Mouse (Mus musculus) CH12.LX (cell line): ENCODE results near the gene C1ql3. TPM values are rescaled to one million over a fixed set of nuclear protein-coding genes. Genes with fewer than 3 reads are reported as not detected.

ENCODE experiments used
- DNase-seq: peaks from one replicate; pipeline ENCODE4 v3.0.0-alpha.2; 2013; ENCODE audit errors: extremely low read depth
- H3K27ac ChIP-seq: 2 replicates; pipeline ENCODE4 v1.5.1; 2012; ENCODE audit warnings: low read depth, mild to moderate bottlenecking, control low read depth, moderate library complexity; ENCODE audit not compliant: insufficient read depth
- H3K27me3 ChIP-seq: replicated peaks from 2 replicates; pipeline ENCODE3; 2012; ENCODE audit warnings: inconsistent platforms
- H3K36me3 ChIP-seq, 2 experiments: replicated peaks in 1 of 2; 2 replicates each; pipeline versions ENCODE3 to v1.6.1; 2012; ENCODE audit warnings: inconsistent platforms in 1 of 2, low read length in 1 of 2, mild to moderate bottlenecking in 1 of 2, mixed read lengths in 1 of 2, moderate library complexity in 1 of 2; ENCODE audit not compliant: control insufficient read depth in 1 of 2, insufficient read depth in 1 of 2
- H3K4me1 ChIP-seq, 2 experiments: 2 replicates each; pipeline ENCODE4 v1.6.1; 2012; ENCODE audit warnings: inconsistent platforms in 1 of 2, moderate library complexity in 1 of 2; ENCODE audit not compliant: insufficient read depth in 2 of 2, control insufficient read depth in 1 of 2
- H3K4me2 ChIP-seq: 2 replicates; pipeline ENCODE4 v1.6.1; 2012; ENCODE audit warnings: low read depth, mild to moderate bottlenecking, control low read depth; ENCODE audit not compliant: poor library complexity, insufficient read depth, severe bottlenecking
- H3K4me3 ChIP-seq, 3 experiments: fragments of 150-350 bp in 1 of 3; sonication (generic) in 1 of 3; replicated peaks in 1 of 3; 2 replicates each; pipeline versions ENCODE3 to v1.5.1; 2011 to 2012; ENCODE audit warnings: low read depth in 2 of 3, low read length in 2 of 3, mild to moderate bottlenecking in 2 of 3, moderate library complexity in 2 of 3, control low read depth in 1 of 3, improper control_type of control experiment in 1 of 3, inconsistent platforms in 1 of 3, mixed read lengths in 1 of 3; ENCODE audit not compliant: poor library complexity in 1 of 3
- H3K79me2 ChIP-seq: replicated peaks from 2 replicates; pipeline ENCODE4 v1.6.1; 2012; ENCODE audit warnings: mild to moderate bottlenecking, moderate library complexity; ENCODE audit not compliant: control insufficient read depth, poor library complexity, insufficient read depth, severe bottlenecking; ENCODE audit errors: extremely low read depth
- H3K9ac ChIP-seq: 2 replicates; pipeline ENCODE4 v1.6.1; 2012; ENCODE audit warnings: low read depth, mild to moderate bottlenecking, control low read depth, moderate library complexity; ENCODE audit not compliant: insufficient read depth
- H3K9me3 ChIP-seq: replicated peaks from 2 replicates; pipeline ENCODE3; 2012; ENCODE audit warnings: low read length, inconsistent platforms, mixed read lengths
- BHLHE40 ChIP-seq: IDR thresholded peaks from 2 replicates; pipeline ENCODE4 v1.6.1; 2011; ENCODE audit warnings: mild to moderate bottlenecking, low read depth, low read length, improper control_type of control experiment
- CTCF ChIP-seq, 2 experiments: IDR thresholded peaks in 1 of 2; conservative IDR thresholded peaks in 1 of 2; 2 replicates each; pipeline ENCODE4 v1.5.1; 2011 to 2012; ENCODE audit warnings: low read depth in 2 of 2, low read length in 2 of 2, improper control_type of control experiment in 1 of 2, inconsistent platforms in 1 of 2, mild to moderate bottlenecking in 1 of 2, moderate library complexity in 1 of 2
- ETS1 ChIP-seq: conservative IDR thresholded peaks from 2 replicates; pipeline ENCODE4 v1.6.1; 2012; ENCODE audit warnings: low read depth, mild to moderate bottlenecking, inconsistent platforms, low read length, improper control_type of control experiment, moderate library complexity
- GABPA ChIP-seq: IDR thresholded peaks from 2 replicates; pipeline ENCODE4 v1.6.1; 2012; ENCODE audit warnings: low read depth, low read length, improper control_type of control experiment, inconsistent platforms; ENCODE audit not compliant: insufficient replicate concordance
- HCFC1 ChIP-seq: IDR thresholded peaks from 2 replicates; pipeline ENCODE4 v1.6.1; 2012; ENCODE audit warnings: low read depth, mild to moderate bottlenecking, inconsistent platforms, low read length, improper control_type of control experiment
- JUN ChIP-seq: IDR thresholded peaks from 2 replicates; pipeline ENCODE4 v1.6.1; 2011; ENCODE audit warnings: low read depth, mild to moderate bottlenecking, low read length, improper control_type of control experiment, moderate library complexity; ENCODE audit not compliant: insufficient read depth
- JUND ChIP-seq: conservative IDR thresholded peaks from 2 replicates; pipeline ENCODE4 v1.6.1; 2011; ENCODE audit warnings: low read depth, low read length, improper control_type of control experiment
- KAT2A ChIP-seq: IDR thresholded peaks from 2 replicates; pipeline ENCODE4 v1.6.1; 2012; ENCODE audit warnings: low read length, improper control_type of control experiment, inconsistent platforms; ENCODE audit not compliant: insufficient replicate concordance
- MAFK ChIP-seq: IDR thresholded peaks from 2 replicates; pipeline ENCODE4 v1.6.1; 2011; ENCODE audit warnings: low read length, improper control_type of control experiment; ENCODE audit not compliant: insufficient replicate concordance
- MYC ChIP-seq: IDR thresholded peaks from 2 replicates; pipeline ENCODE4 v1.6.1; 2011; ENCODE audit warnings: low read depth, mild to moderate bottlenecking, improper control_type of control experiment, low read length
- NELFE ChIP-seq: IDR thresholded peaks from 2 replicates; pipeline ENCODE4 v1.6.1; 2011; ENCODE audit warnings: low read depth, low read length, improper control_type of control experiment
- POLR2AphosphoS2 ChIP-seq: IDR thresholded peaks from 2 replicates; pipeline ENCODE4 v1.6.1; 2011; ENCODE audit warnings: low read depth, low read length, improper control_type of control experiment
- RAD21 ChIP-seq: IDR thresholded peaks from 2 replicates; pipeline ENCODE4 v1.6.1; 2011; ENCODE audit warnings: low read depth, mild to moderate bottlenecking, low read length, improper control_type of control experiment, moderate library complexity
- SIN3A ChIP-seq: IDR thresholded peaks from 2 replicates; pipeline ENCODE4 v1.6.1; 2012; ENCODE audit warnings: low read length, improper control_type of control experiment, inconsistent platforms
- TCF12 ChIP-seq: IDR thresholded peaks from 2 replicates; pipeline ENCODE4 v1.6.1; 2014; ENCODE audit warnings: low read depth, mild to moderate bottlenecking, inconsistent platforms, low read length, improper control_type of control experiment
- USF2 ChIP-seq: conservative IDR thresholded peaks from 2 replicates; pipeline ENCODE4 v1.6.1; 2011; ENCODE audit warnings: low read depth, low read length, improper control_type of control experiment
- ZC3H11A ChIP-seq: IDR thresholded peaks from 2 replicates; pipeline ENCODE4 v1.6.1; 2012; ENCODE audit warnings: low read depth, mild to moderate bottlenecking, inconsistent platforms, low read length, improper control_type of control experiment
- dilution Hi-C: fragments of 300-500 bp; cut with MboI; formaldehyde crosslinking; loops from 2 replicates; pipeline ENCODE4 v1.14.3; 2020; ENCODE audit warnings: low sequenced_read_pairs; ENCODE audit not compliant: extremely low pct_unique_long_range_greater_than_20kb, extremely low pct_ligation_motif_present
- in situ Hi-C: fragments of 300-500 bp; cut with MboI; formaldehyde crosslinking; loops from 3 replicates; pipeline ENCODE4 v1.14.3; 2019; ENCODE audit warnings: low sequenced_read_pairs, low pct_ligation_motif_present, low pct_unique_long_range_greater_than_20kb, mixed read lengths
- polyA plus RNA-seq: library from polyadenylated mRNA; unstranded; fragments of >175 nt; gene quantifications from 2 replicates; pipeline ENCODE4 v1.2.1, GENCODE M21; 2012; ENCODE audit warnings: low read depth; ENCODE audit not compliant: insufficient read length
- total RNA-seq, 2 experiments: library from RNA; depleted of rRNA; stranded (reverse); fragments of 300-350 nt in 1 of 2; fragments of >200 nt in 1 of 2; gene quantifications; 2 replicates each; pipeline ENCODE4 v1.2.3; 2012 to 2014

Gene C1ql3
- total and polyA plus RNA-seq, 3 experiments: 0.08 TPM; not detected in 2

DNA sequence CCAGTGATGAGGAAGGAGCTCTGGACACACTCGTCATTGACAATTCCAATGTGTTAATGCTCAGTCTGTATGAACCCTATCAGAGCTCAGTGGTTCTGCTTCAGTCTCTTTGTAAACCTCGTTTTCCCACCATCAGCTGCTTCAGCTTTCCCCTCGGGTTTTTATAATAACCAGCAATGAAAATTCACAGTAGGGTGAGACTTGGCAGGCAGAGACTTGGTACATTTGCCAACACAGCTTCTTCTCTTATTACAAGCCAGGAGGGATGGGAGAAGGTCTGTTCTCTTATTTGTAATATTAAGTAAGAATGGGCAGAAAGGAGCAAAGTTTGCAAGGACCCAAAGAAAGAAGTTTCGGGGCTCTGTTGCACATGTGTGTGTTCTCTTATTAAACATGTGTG, 32.8 kb downstream of the C1ql3 start:
- Histone ChIP-seq H3K27ac (no peak overlapping the region), H3K4me2 (no peak overlapping the region), H3K9ac (no peak overlapping the region), H3K79me2 (no peaks in the 10 kb centered on the region), H3K4me1 (no peaks in the 10 kb centered on the region), H3K4me3 (no peak overlapping the region), H3K27me3 (no peaks in the 10 kb centered on the region), H3K36me3 (peaks cover 9 to 73% of the 10 kb centered on the region in 2 experiments), H3K9me3 (no peaks in the 10 kb centered on the region)
- dilution Hi-C loops (no loop called here), in situ Hi-C loops (no loop called here)
- no peak for DNase-seq
- no peak for TF ChIP-seq JUND
- no peak for TF ChIP-seq ZC3H11A
- no peak for TF ChIP-seq RAD21
- no peak for TF ChIP-seq ETS1
- no peak for TF ChIP-seq GABPA

DNA sequence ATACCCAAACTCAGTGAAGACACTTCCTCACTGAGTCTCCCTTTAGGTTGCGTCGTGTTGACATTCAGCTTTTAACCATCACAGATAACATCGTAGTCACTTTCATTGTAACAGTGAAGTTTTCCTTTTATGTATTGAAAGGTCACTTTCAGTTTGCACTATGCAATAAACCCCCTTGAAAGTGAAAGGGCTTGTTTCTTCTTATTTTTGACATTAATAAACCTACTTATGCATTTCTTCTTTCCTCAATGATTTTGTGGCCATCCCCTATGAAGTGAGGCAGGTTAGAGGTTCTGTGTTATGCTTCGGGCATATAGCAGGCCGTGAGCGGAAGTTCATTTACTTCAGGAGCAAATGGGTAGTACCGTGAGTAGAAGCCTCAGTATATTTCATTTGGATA, 34.2 kb downstream of the C1ql3 start:
- in situ Hi-C loops (no loop called here), dilution Hi-C loops (no loop called here)
- H3K79me2 ChIP-seq: no peaks in the 10 kb centered on the region
- TF ChIP-seq BHLHE40 (no peak), JUN (no peak), MYC (no peak), POLR2AphosphoS2 (no peak), RAD21 (no peak), HCFC1 (no peak), CTCF (conservative IDR thresholded peaks at IDR 0.05 in 1 of 2, IDR thresholded peaks at IDR 0.05 in 1 of 2; ENCODE audit: low read depth in 2 of 2, low read length in 2 of 2) (no peak), TCF12 (no peak), SIN3A (no peak)
- no peak overlapping the region for H3K4me2 ChIP-seq
- H3K9me3 ChIP-seq: no peaks in the 10 kb centered on the region
- H3K4me1 ChIP-seq: no peaks in the 10 kb centered on the region
- no peak overlapping the region for H3K4me3 ChIP-seq
- H3K36me3 ChIP-seq: peaks cover 9 to 72% of the 10 kb centered on the region in 2 experiments
- no peaks in the 10 kb centered on the region for H3K27me3 ChIP-seq
- DNase-seq: no peak
- no peak overlapping the region for H3K27ac ChIP-seq
- no peak overlapping the region for H3K9ac ChIP-seq

DNA sequence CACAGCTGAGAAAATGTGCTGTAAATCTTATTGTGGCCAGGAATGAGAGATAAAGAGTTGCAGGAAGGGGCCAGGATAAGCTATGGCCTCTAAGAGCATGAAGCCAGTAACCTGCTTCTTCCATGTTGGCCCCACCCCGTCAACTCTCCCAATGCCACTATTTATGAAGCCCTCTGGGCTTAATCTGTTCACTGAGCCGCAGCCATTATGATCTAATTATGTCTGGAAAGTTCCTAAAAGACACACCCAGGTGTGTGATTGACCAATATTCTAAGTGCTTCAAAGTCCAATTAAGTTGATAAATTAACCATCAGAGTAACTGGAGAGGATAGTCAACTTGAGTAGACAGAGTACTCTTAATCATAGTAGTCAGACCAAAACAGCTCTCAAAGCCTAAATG, 37.9 kb downstream of the C1ql3 start:
- no peak for TF ChIP-seq JUND
- no peak for TF ChIP-seq MAFK
- TF ChIP-seq USF2: no peak
- no peak for TF ChIP-seq JUN
- no peak for TF ChIP-seq KAT2A
- no peak for TF ChIP-seq NELFE
- TF ChIP-seq ETS1: no peak
- dilution Hi-C loops (no loop called here), in situ Hi-C loops (no loop called here)
- Histone ChIP-seq H3K79me2 (no peaks in the 10 kb centered on the region), H3K4me1 (no peaks in the 10 kb centered on the region), H3K4me2 (no peak overlapping the region), H3K27me3 (no peaks in the 10 kb centered on the region), H3K4me3 (no peak overlapping the region), H3K9me3 (no peaks in the 10 kb centered on the region), H3K36me3 (peaks cover 5 to 54% of the 10 kb centered on the region in 2 experiments), H3K9ac (no peak overlapping the region), H3K27ac (no peak overlapping the region)
- no peak for DNase-seq
